Mouse (Mus musculus) brain, embryonic 14.5 days (tissue): ENCODE results near the gene Nrbf2.

ENCODE experiments used
- CTCF ChIP-seq: fragments of 200-500 bp; IDR thresholded peaks from 2 replicates; pipeline ENCODE4 v1.5.1; 2012; ENCODE audit warnings: inconsistent platforms, mild to moderate bottlenecking, moderate library complexity, borderline replicate concordance; ENCODE audit not compliant: insufficient read depth, insufficient read length; ENCODE audit errors: extremely low read depth
- POLR2A ChIP-seq: fragments of 200-500 bp; IDR thresholded peaks from 2 replicates; pipeline ENCODE4 v1.6.1; 2012; ENCODE audit warnings: mild to moderate bottlenecking, inconsistent platforms, borderline replicate concordance; ENCODE audit not compliant: poor library complexity, insufficient read depth, insufficient read length, severe bottlenecking; ENCODE audit errors: extremely low read depth

GRCm38 (mm10) chr10:67282531-67282930 lies 2.6 kb downstream of the Nrbf2 start:
- TF ChIP-seq POLR2A (no peak), CTCF (no peak)
